Mouse (Mus musculus) cortical plate, adult 2 months (tissue): ENCODE results near the gene Spink4.

Source experiments
- CTCF ChIP-seq: fragments of 200-500 bp; IDR thresholded peaks from 2 replicates; pipeline ENCODE4 v1.5.1; 2011; ENCODE audit warnings: mild to moderate bottlenecking, control low read depth, low read length; ENCODE audit not compliant: insufficient read depth; ENCODE audit errors: extremely low read depth
- POLR2A ChIP-seq: fragments of 200-500 bp; IDR thresholded peaks from 2 replicates; pipeline ENCODE4 v1.6.1; 2011; ENCODE audit warnings: mild to moderate bottlenecking, low read length, control low read depth; ENCODE audit not compliant: insufficient read depth; ENCODE audit errors: extremely low read depth

GRCm38 (mm10) chr4:40963536-40963935, 43.7 kb downstream of the Spink4 start:
- no peak for TF ChIP-seq CTCF
- TF ChIP-seq POLR2A = no peak
